In genomic region chr2:31348850-31349249, GRCm38 (mm10) we compare ENCODE assay signal across 7 mouse cellular contexts. TPM values are rescaled to one million over a fixed set of nuclear protein-coding genes. Genes with fewer than 3 reads are reported as not detected.
"Had no signal": no experiment of that assay in that cellular context is flagged by ENCODE, and none has a peak within 500 bp of the region (broad histone marks: within the 10 kb centered on the region; RNA-seq: fewer than 3 reads in every experiment).

No protein-coding gene starts in this region.

- DNase-seq: cerebellum, adult 2 months; cerebellum, adult 8-10 months; cerebellum, adult 9-10 months; cerebellum, adult 9-11 months; cerebellum, postnatal 36 days; embryo, embryonic 11 days had no signal

RNA-seq across cellular contexts. Expression of gene Hmcn2, which starts 34.6 kb away (rescaled TPM):
- total RNA-seq: common myeloid progenitor, adult 5-6 weeks had no signal
